Mouse (Mus musculus) small intestine, adult 2 months (tissue): ENCODE measurements at regions not wholly inside any gene's neighbourhood (a gene's known extent, or its start where the extent isn't known, plus 50 kb on each side); places are given as distances from the start of the nearest gene placed in this dataset.

Experiments used
- H3K27ac ChIP-seq: fragments of 200-500 bp; 2 replicates; pipeline ENCODE4 v1.5.1; 2012; ENCODE audit warnings: low read depth, low read length, control low read depth, inconsistent platforms; ENCODE audit not compliant: insufficient read depth
- H3K27me3 ChIP-seq: fragments of 200-500 bp; 2 replicates; pipeline ENCODE4 v1.6.1; 2012; ENCODE audit warnings: mild to moderate bottlenecking, moderate library complexity, low read length, inconsistent platforms; ENCODE audit not compliant: control insufficient read depth, insufficient read depth
- H3K36me3 ChIP-seq: fragments of 200-500 bp; 2 replicates; pipeline ENCODE4 v1.6.1; 2012; ENCODE audit warnings: mild to moderate bottlenecking, low read length, control low read depth, inconsistent platforms; ENCODE audit not compliant: control insufficient read depth, insufficient read depth
- H3K4me1 ChIP-seq: fragments of 200-500 bp; 2 replicates; pipeline ENCODE4 v1.6.1; 2012; ENCODE audit warnings: low read length, inconsistent platforms, mixed read lengths; ENCODE audit not compliant: control insufficient read depth, insufficient read depth, insufficient read length
- H3K4me3 ChIP-seq: fragments of 200-500 bp; 2 replicates; pipeline ENCODE4 v1.5.1; 2012; ENCODE audit warnings: low read depth, mild to moderate bottlenecking, control low read depth, inconsistent platforms, low read length, moderate library complexity
- CTCF ChIP-seq: fragments of 200-500 bp; IDR thresholded peaks from 2 replicates; pipeline ENCODE4 v1.5.1; 2012; ENCODE audit warnings: low read depth, mild to moderate bottlenecking, control low read depth, inconsistent platforms, low read length, moderate library complexity, mixed read lengths; ENCODE audit not compliant: insufficient replicate concordance, insufficient read length; ENCODE audit errors: extremely low read depth
- POLR2A ChIP-seq: fragments of 200-500 bp; IDR thresholded peaks from 2 replicates; pipeline ENCODE4 v1.6.1; 2012; ENCODE audit warnings: low read depth, mild to moderate bottlenecking, control low read depth, inconsistent platforms, low read length, moderate library complexity
- WGBS: fragments of 180-500 bp; shearing (Covaris S2); methylation state at CpG from one replicate; pipeline ENCODE4 v1.1.7; 2018; 5-methylcytosine and 5-hydroxymethylcytosine counted together

GRCm38 (mm10) chr3:50677953-50678610 lies 234.7 kb upstream of the Slc7a11 start:
- Histone ChIP-seq H3K4me1 (no peaks in the 10 kb centered on the region; the same call in 1 of the 2 replicates), H3K36me3 (no peaks in the 10 kb centered on the region), H3K4me3 (no peak overlapping the region), H3K27me3 (no peaks in the 10 kb centered on the region), H3K27ac (no peak overlapping the region)
- TF ChIP-seq CTCF = no peak
- no peak for TF ChIP-seq POLR2A
- WGBS = 62% methylated on average over 13 of the region's 13 CpGs

GRCm38 (mm10) chr3:50675769-50676168 lies 232.4 kb upstream of the Slc7a11 start:
- Histone ChIP-seq H3K27me3 (no peaks in the 10 kb centered on the region), H3K4me3 (no peak overlapping the region), H3K36me3 (no peaks in the 10 kb centered on the region), H3K4me1 (no peaks in the 10 kb centered on the region; the same call in 1 of the 2 replicates), H3K27ac (no peak overlapping the region)
- TF ChIP-seq CTCF = no peak
- no peak for TF ChIP-seq POLR2A
- WGBS = 5% methylated on average over 1 of the region's 1 CpGs

- Histone ChIP-seq H3K4me1 (no peaks in the 10 kb centered on the region; the same call in 1 of the 2 replicates), H3K36me3 (no peaks in the 10 kb centered on the region), H3K4me3 (no peak overlapping the region), H3K27me3 (no peaks in the 10 kb centered on the region), H3K27ac (no peak overlapping the region)
- no peak for TF ChIP-seq POLR2A
- TF ChIP-seq CTCF = no peak
- WGBS = 48% methylated on average over 4 of the region's 4 CpGs
These were observed 231.6 kb upstream of the Slc7a11 start for GRCm38 (mm10) chr3:50674860-50675566.

- 68% methylated on average over 6 of the region's 6 CpGs for WGBS
- no peaks in the 10 kb centered on the region for H3K4me1 ChIP-seq
- H3K27ac ChIP-seq = no peak overlapping the region
- H3K27me3 ChIP-seq = no peaks in the 10 kb centered on the region
- TF ChIP-seq POLR2A (no peak), CTCF (no peak)
- no peaks in the 10 kb centered on the region for H3K36me3 ChIP-seq
- no peak overlapping the region for H3K4me3 ChIP-seq
These were observed 221.9 kb upstream of the Slc7a11 start for GRCm38 (mm10) chr3:50665316-50665715.

GRCm38 (mm10) chr3:50660966-50661365 lies 217.6 kb upstream of the Slc7a11 start:
- 68% methylated on average over 7 of the region's 7 CpGs for WGBS
- H3K4me3 ChIP-seq = no peak overlapping the region
- H3K4me1 ChIP-seq = 0 out of 2 replicates have a peak, but pooled peaks cover 2% of the 10 kb centered on the region
- H3K27me3 ChIP-seq = no peaks in the 10 kb centered on the region
- H3K27ac ChIP-seq = no peak overlapping the region
- no peaks in the 10 kb centered on the region for H3K36me3 ChIP-seq
- TF ChIP-seq CTCF (no peak), POLR2A (no peak)

- Histone ChIP-seq H3K27ac (no peak overlapping the region), H3K27me3 (no peaks in the 10 kb centered on the region), H3K4me3 (no peak overlapping the region), H3K4me1 (0 out of 2 replicates have a peak, but pooled peaks cover 2% of the 10 kb centered on the region), H3K36me3 (no peaks in the 10 kb centered on the region)
- 86% methylated on average over 3 of the region's 3 CpGs for WGBS
- no peak for TF ChIP-seq POLR2A
- TF ChIP-seq CTCF = no peak
These were observed 217.2 kb upstream of the Slc7a11 start for GRCm38 (mm10) chr3:50660566-50660965.

- no peak overlapping the region for H3K4me3 ChIP-seq
- no peak overlapping the region for H3K27ac ChIP-seq
- no peaks in the 10 kb centered on the region for H3K27me3 ChIP-seq
- 0 out of 2 replicates have a peak, but pooled peaks cover 2% of the 10 kb centered on the region for H3K4me1 ChIP-seq
- TF ChIP-seq CTCF (no peak), POLR2A (no peak)
- WGBS = 28% methylated on average over 2 of the region's 2 CpGs
- H3K36me3 ChIP-seq = no peaks in the 10 kb centered on the region
These were observed 214.5 kb upstream of the Slc7a11 start for GRCm38 (mm10) chr3:50657890-50658289.
